Mouse (Mus musculus) heart, postnatal 0 days (tissue): ENCODE measurements around the gene Ciao2a. TPM values are rescaled to one million over a fixed set of nuclear protein-coding genes. Genes with fewer than 3 reads are reported as not detected.

ENCODE experiments used
- ATAC-seq: fragments of 200-750 bp; cut with Nextera tagmentation; 2 replicates; pipeline ENCODE4 v1.8.0; 2017; ENCODE audit warnings: low read depth, moderate number of reproducible peaks, moderate library complexity; ENCODE audit not compliant: insufficient read depth
- DNase-seq: peaks from one replicate; pipeline ENCODE4 v3.0.0-alpha.2; 2016; ENCODE audit warnings: low spot score
- H3K27ac ChIP-seq: fragments of 300-500 bp; sonication (generic); 2 replicates; pipeline ENCODE4 v1.5.1; 2014; ENCODE audit warnings: low read depth, mild to moderate bottlenecking
- H3K27me3 ChIP-seq: fragments of 300-500 bp; sonication (generic); 2 replicates; pipeline ENCODE4 v1.6.1; 2014; ENCODE audit warnings: low read length, mixed read lengths; ENCODE audit not compliant: control insufficient read depth, insufficient read depth
- H3K36me3 ChIP-seq: fragments of 300-500 bp; sonication (generic); replicated peaks from 2 replicates; pipeline ENCODE4 v1.6.1; 2014; ENCODE audit warnings: low read length, mixed read lengths; ENCODE audit not compliant: control insufficient read depth, insufficient read depth
- H3K4me1 ChIP-seq: fragments of 300-500 bp; sonication (generic); 2 replicates; pipeline ENCODE4 v1.6.1; 2014; ENCODE audit warnings: antibody characterized with exemption; ENCODE audit not compliant: control insufficient read depth, insufficient read depth
- H3K4me2 ChIP-seq: fragments of 300-500 bp; sonication (generic); 2 replicates; pipeline ENCODE4 v1.6.1; 2014; ENCODE audit warnings: low read depth, mild to moderate bottlenecking, low read length, moderate library complexity
- H3K4me3 ChIP-seq: fragments of 300-500 bp; sonication (generic); 2 replicates; pipeline ENCODE4 v1.5.1; 2014; ENCODE audit warnings: low read depth, low read length
- H3K9ac ChIP-seq: fragments of 300-500 bp; sonication (generic); replicated peaks from 2 replicates; pipeline ENCODE4 v1.6.1; 2014; ENCODE audit warnings: low read depth, low read length, mixed read lengths
- H3K9me3 ChIP-seq: fragments of 300-500 bp; sonication (generic); replicated peaks from 2 replicates; pipeline ENCODE4 v1.6.1; 2016; ENCODE audit warnings: low read length; ENCODE audit not compliant: control insufficient read depth
- CTCF ChIP-seq: IDR thresholded peaks from 2 replicates; pipeline ENCODE4 v1.5.1; 2016; ENCODE audit warnings: antibody characterized with exemption, control low read depth, low read depth
- EP300 ChIP-seq: IDR thresholded peaks from 2 replicates; pipeline ENCODE4 v1.6.1; 2016; ENCODE audit warnings: antibody characterized with exemption, low read depth
- WGBS: fragments of 180-500 bp; shearing (Covaris S2); extraction: QIAGEN DNeasy Blood & Tissue Kit; methylation state at CpG from one replicate; pipeline ENCODE4 v1.1.7; 2014; 5-methylcytosine and 5-hydroxymethylcytosine counted together
- polyA plus RNA-seq: library from polyadenylated mRNA; unstranded; fragments of >200 nt; fragmentation: Nextera tagmentation; extraction: Ambion mirVana; gene quantifications from 2 replicates; pipeline ENCODE4 v1.2.1, GENCODE M21; 2015
- total RNA-seq: library from RNA; depleted of rRNA; stranded (reverse); fragments of >200 nt; gene quantifications from 2 replicates; pipeline ENCODE4 v1.2.3, GENCODE M21; 2014; ENCODE audit warnings: low replicate concordance

Ciao2a gene
- total and polyA plus RNA-seq, 2 experiments from 2014 or later: 74.2 to 154 TPM

- H3K27ac ChIP-seq: no peak overlapping the region
- no peaks in the 10 kb centered on the region for H3K9me3 ChIP-seq
- H3K4me1 ChIP-seq: no peaks in the 10 kb centered on the region
- no peaks in the 10 kb centered on the region for H3K27me3 ChIP-seq
- H3K4me3 ChIP-seq: no peak overlapping the region
- no peaks in the 10 kb centered on the region for H3K36me3 ChIP-seq
- ATAC-seq (no peak), DNase-seq (no peak)
- no peak overlapping the region for H3K4me2 ChIP-seq
- WGBS: 89% methylated on average over 5 of the region's 5 CpGs
- TF ChIP-seq EP300 (no peak), CTCF (no peak)
- H3K9ac ChIP-seq: no peak overlapping the region
Measured at GRCm38 (mm10) chr9:66173316-66173855, 47.0 kb downstream of the Ciao2a start.

GRCm38 (mm10) chr9:66174985-66175384, 48.6 kb downstream of the Ciao2a start:
- Histone ChIP-seq H3K9ac (no peak overlapping the region), H3K36me3 (no peaks in the 10 kb centered on the region), H3K27ac (no peak overlapping the region), H3K4me1 (no peaks in the 10 kb centered on the region), H3K4me2 (no peak overlapping the region), H3K4me3 (no peak overlapping the region), H3K27me3 (no peaks in the 10 kb centered on the region), H3K9me3 (no peaks in the 10 kb centered on the region)
- TF ChIP-seq EP300 (no peak), CTCF (no peak)
- DNase-seq (no peak), ATAC-seq (no peak)
- WGBS: 86% methylated on average over 3 of the region's 3 CpGs

DNA sequence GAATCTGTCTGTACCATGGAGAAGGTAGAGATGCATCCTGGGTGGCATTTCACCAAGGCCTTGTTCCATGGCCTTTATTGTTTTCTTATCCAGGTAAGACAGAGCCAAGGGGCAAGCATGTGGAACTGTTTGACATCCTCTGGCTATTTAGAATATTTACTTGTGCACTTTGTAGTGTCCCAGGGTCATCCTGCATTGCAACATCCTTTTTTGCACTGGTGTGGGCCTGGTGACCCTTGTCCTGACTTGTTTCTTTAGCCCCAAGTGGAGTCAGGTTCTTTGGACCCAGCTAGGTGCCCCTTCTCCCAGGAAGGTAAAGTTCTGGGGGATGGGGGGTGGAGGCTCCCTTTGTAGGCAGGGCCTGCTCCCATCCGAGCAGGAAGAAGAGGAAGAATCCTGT, 51.6 kb downstream of the Ciao2a start:
- H3K9ac ChIP-seq: no peak overlapping the region
- H3K27ac ChIP-seq: no peak overlapping the region
- no peak overlapping the region for H3K4me2 ChIP-seq
- DNase-seq (no peak), ATAC-seq (no peak)
- no peaks in the 10 kb centered on the region for H3K27me3 ChIP-seq
- no peak overlapping the region for H3K4me3 ChIP-seq
- WGBS: 57% methylated on average over 1 of the region's 1 CpGs
- no peaks in the 10 kb centered on the region for H3K9me3 ChIP-seq
- TF ChIP-seq EP300 (no peak), CTCF (no peak)
- H3K4me1 ChIP-seq: peaks cover 12% of the 10 kb centered on the region; the same call in 1 of the 2 replicates
- no peaks in the 10 kb centered on the region for H3K36me3 ChIP-seq

- Histone ChIP-seq H3K36me3 (no peaks in the 10 kb centered on the region), H3K4me1 (peaks cover 12% of the 10 kb centered on the region; the same call in 1 of the 2 replicates), H3K9me3 (no peaks in the 10 kb centered on the region), H3K9ac (no peak overlapping the region), H3K27ac (no peak overlapping the region), H3K27me3 (no peaks in the 10 kb centered on the region), H3K4me3 (no peak overlapping the region), H3K4me2 (no peak overlapping the region)
- peak; percentile 50 for ATAC-seq
- peak; percentile 18 for DNase-seq
- no peak for TF ChIP-seq EP300
- TF ChIP-seq CTCF: no peak
- 27% methylated on average over 6 of the region's 6 CpGs for WGBS
Measured at GRCm38 (mm10) chr9:66179795-66180194, 53.4 kb downstream of the Ciao2a start.

GRCm38 (mm10) chr9:66181126-66181825, 54.9 kb downstream of the Ciao2a start:
- ATAC-seq: no peak; the same call in 1 of the 2 replicates

More at GRCm38 (mm10) chr9:66181126-66181825, 54.9 kb downstream of the Ciao2a start:
- Histone ChIP-seq H3K27ac (no peak overlapping the region), H3K4me1 (peaks cover 12% of the 10 kb centered on the region; the same call in 1 of the 2 replicates), H3K4me2 (no peak overlapping the region), H3K36me3 (no peaks in the 10 kb centered on the region), H3K9me3 (no peaks in the 10 kb centered on the region), H3K27me3 (no peaks in the 10 kb centered on the region), H3K9ac (no peak overlapping the region), H3K4me3 (no peak overlapping the region)
- no peak for DNase-seq
- WGBS: 69% methylated on average over 4 of the region's 4 CpGs
- TF ChIP-seq CTCF (no peak), EP300 (no peak)
